Mouse (Mus musculus): ENCODE measurements around the gene Rgs3. TPM values are rescaled to one million over a fixed set of nuclear protein-coding genes. Genes with fewer than 3 reads are reported as not detected.

Gene Rgs3
- total and polyA plus RNA-seq, 3 experiments: not detected

GRCm38 (mm10) chr4:62705749-62706148 is 146.1 kb downstream of the Rgs3 start:
- Histone ChIP-seq H3K4me3 (ENCODE audit: control insufficient read depth in 1 of 2, insufficient read depth in 1 of 2, low read depth in 2 of 2, low read length in 2 of 2) (no peak overlapping the region), H3K36me3 (ENCODE audit: control insufficient read depth in 1 of 2, insufficient read depth in 2 of 2, low read length in 2 of 2) (no peaks in the 10 kb centered on the region), H3K9ac (ENCODE audit: control insufficient read depth, low read depth, low read length, poor library complexity, severe bottlenecking) (no peak overlapping the region), H3K4me1 (ENCODE audit: control insufficient read depth in 1 of 2, insufficient read depth in 2 of 2, low read length in 2 of 2) (no peaks in the 10 kb centered on the region), H3K27ac (ENCODE audit: control insufficient read depth, low read depth, low read length) (no peak overlapping the region), H3K79me2 (ENCODE audit: control insufficient read depth, insufficient read depth, low read length, poor library complexity) (no peaks in the 10 kb centered on the region), H3K27me3 (ENCODE audit: control insufficient read depth in 1 of 2, insufficient read depth in 2 of 2, low read length in 2 of 2) (no peaks in the 10 kb centered on the region), H3K9me3 (replicated peaks; ENCODE audit: insufficient read depth, low read length) (no peaks in the 10 kb centered on the region)
- TF ChIP-seq SMC3 (IDR thresholded peaks at IDR 0.05; ENCODE audit: low read depth, low read length): no peak
- TF ChIP-seq RCOR1 (IDR thresholded peaks at IDR 0.05; ENCODE audit: low read depth, low read length): no peak
- no peak for TF ChIP-seq MYC (IDR thresholded peaks at IDR 0.05; ENCODE audit: low read depth, low read length)
- no peak for TF ChIP-seq GATA1 (IDR thresholded peaks at IDR 0.05; ENCODE audit: low read depth, low read length)
- TF ChIP-seq MXI1 (IDR thresholded peaks at IDR 0.05; ENCODE audit: low read depth, low read length): no peak
- no peak for TF ChIP-seq E2F4 (IDR thresholded peaks at IDR 0.05; ENCODE audit: borderline replicate concordance, low read depth, low read length)
- TF ChIP-seq MEF2A (IDR thresholded peaks at IDR 0.05; ENCODE audit: extremely low read depth, insufficient replicate concordance, low read depth, low read length, poor library complexity, severe bottlenecking): no peak
- TF ChIP-seq CHD1 (IDR thresholded peaks at IDR 0.05; ENCODE audit: low read depth, low read length): no peak
- TF ChIP-seq NELFE (IDR thresholded peaks at IDR 0.05; ENCODE audit: low read depth, low read length): no peak
- no peak for DNase-seq (ENCODE audit: low read depth, low spot score)

DNA sequence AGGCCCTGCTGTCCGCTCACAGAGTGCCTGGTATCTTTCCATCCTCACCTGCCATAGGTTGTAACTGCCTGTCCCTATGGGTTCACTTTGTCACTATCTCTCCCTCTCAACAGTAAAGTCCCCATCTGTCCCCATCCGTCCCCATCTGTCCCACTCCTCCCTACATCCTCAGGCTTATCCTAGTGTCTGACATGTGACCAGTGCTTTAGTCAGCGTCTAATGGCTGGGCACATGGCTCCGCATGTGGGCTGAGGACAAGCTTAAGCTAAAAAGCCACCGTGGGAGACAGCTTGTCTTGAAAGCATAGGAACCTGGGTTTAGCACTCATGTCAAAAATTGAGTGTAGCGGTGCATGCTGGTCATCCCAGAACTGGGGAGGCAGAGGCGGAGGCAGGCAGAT is 148.4 kb downstream of the Rgs3 start:
- no peak for TF ChIP-seq GABPA (IDR thresholded peaks at IDR 0.05; ENCODE audit: low read depth, low read length)
- no peak for TF ChIP-seq USF2 (IDR thresholded peaks at IDR 0.05; ENCODE audit: borderline replicate concordance in 1 of 2, insufficient read depth in 1 of 2, low read depth in 1 of 2, low read length in 2 of 2)
- TF ChIP-seq MYB (IDR thresholded peaks at IDR 0.05; ENCODE audit: low read depth, low read length): no peak
- no peak for TF ChIP-seq USF1 (IDR thresholded peaks at IDR 0.05; ENCODE audit: low read depth, low read length)
- no peak overlapping the region for H3K9ac ChIP-seq (ENCODE audit: control insufficient read depth, low read depth, low read length, poor library complexity, severe bottlenecking)
- no peaks in the 10 kb centered on the region for H3K79me2 ChIP-seq (ENCODE audit: control insufficient read depth, insufficient read depth, low read length, poor library complexity)
- no peaks in the 10 kb centered on the region for H3K36me3 ChIP-seq (ENCODE audit: control insufficient read depth in 1 of 2, insufficient read depth in 2 of 2, low read length in 2 of 2)
- H3K27ac ChIP-seq (ENCODE audit: control insufficient read depth, low read depth, low read length): no peak overlapping the region
- no peak for DNase-seq (ENCODE audit: low read depth, low spot score)
- H3K4me3 ChIP-seq (ENCODE audit: control insufficient read depth in 1 of 2, insufficient read depth in 1 of 2, low read depth in 2 of 2, low read length in 2 of 2): no peak overlapping the region
- no peaks in the 10 kb centered on the region for H3K4me1 ChIP-seq (ENCODE audit: control insufficient read depth in 1 of 2, insufficient read depth in 2 of 2, low read length in 2 of 2)
- no peaks in the 10 kb centered on the region for H3K9me3 ChIP-seq (replicated peaks; ENCODE audit: insufficient read depth, low read length)
- no peaks in the 10 kb centered on the region for H3K27me3 ChIP-seq (ENCODE audit: control insufficient read depth in 1 of 2, insufficient read depth in 2 of 2, low read length in 2 of 2)

GRCm38 (mm10) chr4:62708994-62709393 is 149.3 kb downstream of the Rgs3 start:
- Histone ChIP-seq H3K79me2 (ENCODE audit: control insufficient read depth, insufficient read depth, low read length, poor library complexity) (no peaks in the 10 kb centered on the region), H3K4me1 (ENCODE audit: control insufficient read depth in 1 of 2, insufficient read depth in 2 of 2, low read length in 2 of 2) (no peaks in the 10 kb centered on the region), H3K36me3 (ENCODE audit: control insufficient read depth in 1 of 2, insufficient read depth in 2 of 2, low read length in 2 of 2) (no peaks in the 10 kb centered on the region), H3K9ac (ENCODE audit: control insufficient read depth, low read depth, low read length, poor library complexity, severe bottlenecking) (no peak overlapping the region), H3K27me3 (ENCODE audit: control insufficient read depth in 1 of 2, insufficient read depth in 2 of 2, low read length in 2 of 2) (no peaks in the 10 kb centered on the region), H3K4me3 (ENCODE audit: control insufficient read depth in 1 of 2, insufficient read depth in 1 of 2, low read depth in 2 of 2, low read length in 2 of 2) (no peak overlapping the region), H3K27ac (ENCODE audit: control insufficient read depth, low read depth, low read length) (no peak overlapping the region), H3K9me3 (replicated peaks; ENCODE audit: insufficient read depth, low read length) (no peaks in the 10 kb centered on the region)
- no peak for DNase-seq (ENCODE audit: low read depth, low spot score)
- TF ChIP-seq USF2 (IDR thresholded peaks at IDR 0.05; ENCODE audit: borderline replicate concordance in 1 of 2, insufficient read depth in 1 of 2, low read depth in 1 of 2, low read length in 2 of 2) (no peak), MXI1 (IDR thresholded peaks at IDR 0.05; ENCODE audit: low read depth, low read length) (no peak), ZMIZ1 (IDR thresholded peaks at IDR 0.05; ENCODE audit: low read depth, low read length) (no peak), CHD2 (IDR thresholded peaks at IDR 0.05; ENCODE audit: low read length) (no peak), ELF1 (IDR thresholded peaks at IDR 0.05; ENCODE audit: low read depth, low read length) (no peak), NELFE (IDR thresholded peaks at IDR 0.05; ENCODE audit: low read depth, low read length) (no peak), ZKSCAN1 (IDR thresholded peaks at IDR 0.05; ENCODE audit: low read depth, low read length) (no peak), MAFK (IDR thresholded peaks at IDR 0.05; ENCODE audit: borderline replicate concordance, low read depth, low read length) (no peak)
